Mouse (Mus musculus) cortical plate, adult 2 months (tissue): ENCODE measurements around the gene Krtap7-1.

Experiments used
- CTCF ChIP-seq: fragments of 200-500 bp; IDR thresholded peaks from 2 replicates; pipeline ENCODE4 v1.5.1; 2011; ENCODE audit warnings: mild to moderate bottlenecking, control low read depth, low read length; ENCODE audit not compliant: insufficient read depth; ENCODE audit errors: extremely low read depth
- POLR2A ChIP-seq: fragments of 200-500 bp; IDR thresholded peaks from 2 replicates; pipeline ENCODE4 v1.6.1; 2011; ENCODE audit warnings: mild to moderate bottlenecking, low read length, control low read depth; ENCODE audit not compliant: insufficient read depth; ENCODE audit errors: extremely low read depth

- TF ChIP-seq POLR2A, result no peak
- TF ChIP-seq CTCF, result no peak
Measured at GRCm38 (mm10) chr16:89538031-89538484, 29.9 kb upstream of the Krtap7-1 start.
